Mouse (Mus musculus): ENCODE measurements at regions not wholly inside any gene's neighbourhood (a gene's known extent, or its start where the extent isn't known, plus 50 kb on each side); places are given as distances from the start of the nearest gene placed in this dataset.

DNA sequence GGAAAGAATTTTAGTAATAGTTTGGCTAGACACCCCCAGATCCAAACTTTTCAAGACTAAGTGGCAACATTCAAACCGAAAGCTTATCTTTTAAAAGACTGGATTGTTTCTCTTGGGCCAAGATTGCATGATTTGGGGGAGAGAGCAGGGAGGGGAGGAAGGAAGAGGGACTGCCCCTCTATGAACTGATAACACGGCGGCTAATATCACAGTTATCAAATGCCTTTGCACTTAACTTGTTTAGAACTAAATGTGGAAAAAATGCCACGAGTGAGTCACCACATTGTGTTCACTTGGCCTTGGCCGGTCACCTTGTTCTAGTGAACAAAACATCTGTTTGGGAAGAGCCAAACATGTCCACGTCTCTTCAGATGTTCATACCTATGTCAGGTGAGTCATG is 92.3 kb downstream of the Tes start:
- no peak for DNase-seq (ENCODE audit: low spot score)

DNA sequence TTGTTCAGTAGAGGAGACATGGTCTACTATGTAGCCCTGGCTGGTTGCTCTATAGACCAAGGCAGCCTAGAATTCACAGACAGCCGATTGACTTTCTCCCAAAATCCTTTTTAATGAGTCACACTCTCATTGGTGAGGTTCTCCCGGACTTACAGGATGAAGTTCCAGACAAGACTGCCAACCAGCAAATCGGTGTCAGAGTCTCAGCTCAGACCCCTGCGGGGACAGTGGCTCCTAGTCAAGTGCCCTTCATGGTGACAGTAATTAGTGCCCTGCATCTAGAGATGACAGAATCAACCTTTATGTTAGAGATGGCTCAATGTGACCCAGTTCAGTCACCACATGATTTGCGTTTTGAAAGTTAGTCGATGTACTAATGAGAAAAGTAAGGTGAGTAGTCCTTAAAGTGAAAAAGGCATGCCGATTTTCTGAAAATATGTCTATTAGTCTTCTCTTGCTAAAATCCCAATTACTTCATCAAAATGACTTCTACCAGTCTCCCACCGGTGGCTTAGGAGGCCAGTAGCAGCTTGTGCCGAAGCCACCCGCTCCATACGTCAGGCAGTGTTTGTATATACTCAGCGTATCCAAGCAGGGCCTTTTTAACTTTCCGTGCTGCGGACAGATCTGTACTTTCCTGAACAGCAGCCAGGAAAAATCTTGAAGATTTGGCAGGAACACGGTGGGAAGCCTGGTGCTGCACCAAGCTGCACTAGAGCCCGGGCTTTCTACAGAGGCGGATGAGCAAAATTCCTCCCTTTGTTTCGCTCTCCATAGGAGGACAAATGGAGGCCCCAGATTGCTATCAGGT is 105.2 kb downstream of the Tes start:
- peak; percentile 44 for DNase-seq (ENCODE audit: low spot score)

DNA sequence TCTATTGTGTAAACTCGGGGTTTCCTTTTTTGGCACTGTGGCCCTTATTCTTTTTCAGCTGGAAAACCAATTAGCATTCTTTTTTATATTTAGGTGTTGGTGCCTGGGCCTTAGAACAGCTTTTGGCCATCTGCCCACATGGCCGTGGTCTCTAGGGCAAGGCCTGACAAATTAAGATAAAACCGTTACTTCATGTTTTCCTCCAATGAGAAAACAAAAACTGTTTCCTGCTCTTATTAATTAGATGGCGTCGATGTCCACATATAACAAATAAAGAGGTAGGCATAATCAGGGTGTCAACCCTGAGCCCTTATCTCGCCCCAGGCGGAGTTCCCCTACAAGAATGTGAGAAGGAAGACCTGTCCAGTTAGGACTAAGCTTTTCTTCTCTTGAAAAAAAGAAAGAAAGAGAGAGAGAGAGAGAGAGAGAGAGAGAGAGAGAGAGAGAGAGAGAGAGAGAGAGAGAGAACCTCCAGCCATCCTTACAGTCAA is 105.9 kb downstream of the Tes start:
- DNase-seq (ENCODE audit: low spot score), result no peak

DNA sequence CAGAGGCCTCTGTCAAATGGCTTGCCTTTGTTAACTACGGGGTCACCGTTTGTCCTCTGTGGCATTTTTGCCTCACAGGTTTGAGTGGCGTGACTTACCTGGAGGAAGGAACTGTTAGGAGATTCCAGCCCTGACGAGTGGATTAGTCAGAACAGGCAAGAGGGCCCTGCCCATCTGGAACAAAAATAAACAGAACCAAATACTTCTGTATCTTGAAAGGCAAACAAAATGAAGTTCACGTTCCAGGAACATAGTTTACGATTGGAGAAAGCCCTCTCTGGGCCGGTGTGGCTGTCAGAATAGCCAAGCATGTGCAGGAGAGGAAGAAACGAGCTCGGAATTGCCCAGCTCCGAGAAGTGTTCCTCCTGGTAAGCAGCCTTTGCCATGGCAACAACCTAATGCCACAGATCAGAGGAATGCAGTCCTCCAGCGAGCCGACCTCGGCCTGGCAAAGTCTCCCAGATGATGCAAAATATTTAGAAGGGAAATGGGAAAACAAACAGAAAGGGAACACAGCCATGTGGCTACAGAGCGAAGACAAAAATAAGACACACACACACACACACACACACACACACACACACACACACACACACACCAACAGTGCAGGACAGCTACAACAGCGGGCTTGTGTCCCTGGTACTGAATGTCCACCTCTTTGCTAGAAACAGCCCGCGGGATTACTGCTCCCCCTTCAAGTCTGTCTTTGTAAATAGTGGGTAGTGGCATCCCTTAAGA is 106.5 kb downstream of the Tes start:
- peak; percentile 76 for DNase-seq (ENCODE audit: low spot score)

DNA sequence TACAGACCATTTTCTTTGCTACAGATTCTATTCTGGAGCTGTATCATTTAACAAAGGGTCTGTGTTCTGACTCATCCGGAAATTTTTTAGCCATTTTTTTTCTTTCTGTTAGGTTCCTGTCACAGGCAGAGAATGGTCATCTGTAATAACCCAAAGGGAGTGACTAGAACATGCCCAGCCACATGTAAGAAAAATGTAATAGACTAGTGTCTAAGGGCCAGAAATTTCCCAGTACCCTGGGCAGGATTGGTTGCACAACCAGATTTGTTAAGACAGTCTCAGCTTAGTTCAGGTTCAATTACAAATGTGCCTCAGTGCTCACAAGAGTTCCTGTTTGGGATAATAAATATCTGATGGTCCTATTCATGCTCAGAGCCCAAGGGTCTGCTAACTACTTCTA is 107.1 kb downstream of the Tes start:
- no peak for DNase-seq (ENCODE audit: low spot score)

DNA sequence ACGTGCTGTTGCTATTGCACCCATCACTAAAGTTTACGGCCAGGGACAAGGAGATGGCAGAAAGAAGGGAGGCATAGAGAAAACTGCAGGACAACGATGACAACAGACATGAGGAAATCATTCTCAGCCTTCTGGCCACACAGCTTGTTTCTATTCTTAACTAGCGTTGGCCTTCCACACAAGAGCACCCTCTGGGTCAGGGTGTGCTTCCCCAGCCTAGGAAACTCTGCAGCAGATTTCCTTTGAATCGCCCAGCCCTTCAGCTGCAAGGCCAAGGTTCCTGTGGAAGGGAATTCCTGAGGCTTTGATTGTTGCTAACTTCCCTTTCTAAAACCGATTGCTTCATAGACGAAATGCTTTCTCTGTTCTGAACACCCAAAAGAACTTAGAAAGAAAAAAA is 103.8 kb upstream of the Cav2 start:
- DNase-seq (ENCODE audit: low spot score), result no peak

DNA sequence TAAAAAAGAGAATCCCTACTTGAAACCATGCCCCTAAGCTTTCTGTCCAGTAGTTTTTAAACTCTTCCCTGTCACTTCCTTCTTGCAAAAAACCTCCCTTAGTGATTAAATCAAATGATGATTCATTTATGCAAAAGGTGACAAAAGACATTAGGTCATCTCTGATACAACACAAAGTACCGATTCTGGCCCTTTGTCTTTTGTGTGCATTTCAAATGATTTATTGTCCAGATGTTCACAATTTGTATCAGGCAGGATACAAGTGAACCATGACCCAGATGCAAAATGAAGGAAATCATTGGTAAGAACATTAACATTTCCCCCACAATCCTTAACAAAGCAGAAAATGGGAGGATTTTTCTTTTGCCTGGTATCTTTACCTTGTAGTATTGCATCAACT is 101.5 kb upstream of the Cav2 start:
- DNase-seq (ENCODE audit: low spot score), result peak; percentile 20

DNA sequence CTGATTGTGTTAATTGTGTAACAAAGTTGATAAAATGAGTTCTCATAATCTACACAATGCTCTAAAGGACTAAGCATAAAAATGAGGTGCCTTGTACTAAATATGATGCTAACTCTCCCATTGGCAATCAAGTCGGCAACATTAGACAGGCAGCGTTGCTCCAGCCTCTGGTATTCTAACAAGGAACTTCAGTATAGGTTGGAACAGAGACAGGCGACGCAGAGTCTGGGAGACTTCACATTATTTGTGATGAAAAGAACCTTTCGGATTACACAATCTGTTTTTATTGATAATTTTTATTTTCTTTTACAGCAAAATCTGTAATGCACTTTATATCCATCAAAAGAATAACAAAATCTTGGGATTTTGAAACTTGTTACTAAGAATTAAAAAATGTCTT is 94.4 kb upstream of the Cav2 start:
- no peak for DNase-seq (ENCODE audit: low spot score)

DNA sequence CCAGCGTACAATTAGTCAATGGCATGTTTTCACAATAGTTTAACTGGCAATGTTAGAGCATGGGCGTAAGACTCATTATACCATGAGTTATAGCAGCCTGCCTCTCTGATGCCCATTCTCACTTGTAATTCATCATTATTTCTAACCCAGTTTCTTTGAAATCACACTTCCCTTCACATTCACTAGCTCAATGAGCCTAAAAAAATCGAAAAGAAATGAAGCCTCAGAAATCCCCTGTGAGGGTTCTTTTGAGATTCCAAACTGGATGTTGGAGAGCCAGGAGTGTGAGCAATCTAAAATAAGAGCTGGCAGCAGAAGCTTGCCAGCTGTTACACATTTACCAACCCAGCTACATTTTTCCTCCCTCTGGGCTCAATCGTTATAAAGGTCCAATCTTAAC is 93.9 kb upstream of the Cav2 start:
- no peak for DNase-seq (ENCODE audit: low spot score)

DNA sequence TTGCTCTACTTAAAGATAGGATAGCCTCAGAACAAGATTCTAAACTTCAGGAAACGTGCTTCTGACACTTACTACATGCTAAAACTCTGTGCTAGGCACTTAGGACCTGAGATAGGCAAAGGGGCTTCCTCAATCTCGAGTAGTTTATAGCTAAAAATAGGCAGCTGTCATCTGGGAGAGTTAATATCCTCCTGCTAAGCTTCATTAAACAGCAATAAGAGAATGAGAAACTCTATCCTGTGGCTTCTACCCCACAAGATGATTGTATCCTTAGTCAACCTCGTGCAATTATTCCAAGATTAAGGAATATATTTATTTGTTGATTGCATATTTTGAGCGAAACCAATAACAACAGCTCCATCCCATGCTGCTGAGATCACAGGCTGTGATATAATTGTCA is 85.4 kb upstream of the Cav2 start:
- no peak for DNase-seq (ENCODE audit: low spot score)

DNA sequence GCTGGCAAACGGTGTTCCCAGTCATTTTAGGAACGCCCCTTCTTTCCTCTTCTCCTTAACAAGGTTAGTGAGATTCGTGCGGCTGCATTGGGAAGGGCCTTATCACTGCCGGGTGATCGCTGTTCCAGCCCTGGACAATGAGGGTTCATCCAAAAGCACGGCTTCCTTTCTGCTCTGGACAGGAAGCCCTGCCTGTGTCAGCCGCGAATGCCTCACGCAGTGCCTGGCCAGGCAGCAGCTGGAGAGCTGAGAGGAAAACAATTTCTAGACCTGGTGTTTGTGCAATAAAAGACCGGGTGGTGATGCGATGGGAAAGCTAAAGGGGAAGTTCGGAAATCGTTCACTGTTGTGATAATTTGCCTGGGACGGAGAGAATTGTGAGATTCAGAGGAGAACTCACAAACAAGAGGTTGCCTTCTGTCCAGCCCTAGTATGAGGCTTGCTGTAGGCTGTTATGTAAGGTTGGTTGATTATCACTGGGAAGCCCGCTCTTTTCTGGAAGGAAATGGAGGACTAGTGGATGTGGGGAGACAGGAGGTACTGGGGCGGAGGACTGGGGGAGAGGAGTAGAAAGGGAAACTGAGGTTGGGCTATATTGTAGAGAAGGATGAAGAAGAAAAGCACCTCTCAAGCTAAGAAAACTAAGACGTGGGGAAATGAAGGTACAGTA is 83.1 kb upstream of the Cav2 start:
- no peak for DNase-seq (ENCODE audit: low spot score)

DNA sequence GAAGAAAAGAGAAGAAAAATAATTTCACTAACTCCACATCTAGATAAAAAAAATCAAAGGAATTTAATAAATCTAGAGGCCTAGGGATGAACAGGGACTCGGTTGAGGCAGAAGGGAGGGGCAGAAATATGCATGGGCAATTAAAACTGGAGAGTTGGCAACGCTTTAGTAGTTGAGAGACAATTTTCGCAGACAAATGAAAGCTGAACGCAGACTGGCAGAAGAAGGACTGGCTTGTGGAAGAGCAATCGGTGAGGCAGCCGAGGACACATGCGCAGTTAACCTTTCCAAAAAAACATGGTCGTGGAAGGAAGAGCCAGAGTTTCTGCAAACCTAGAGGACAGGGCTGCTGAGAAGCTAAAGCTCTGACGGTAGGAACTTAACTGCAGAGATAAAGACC is 82.1 kb upstream of the Cav2 start:
- DNase-seq (ENCODE audit: low spot score), result no peak

DNA sequence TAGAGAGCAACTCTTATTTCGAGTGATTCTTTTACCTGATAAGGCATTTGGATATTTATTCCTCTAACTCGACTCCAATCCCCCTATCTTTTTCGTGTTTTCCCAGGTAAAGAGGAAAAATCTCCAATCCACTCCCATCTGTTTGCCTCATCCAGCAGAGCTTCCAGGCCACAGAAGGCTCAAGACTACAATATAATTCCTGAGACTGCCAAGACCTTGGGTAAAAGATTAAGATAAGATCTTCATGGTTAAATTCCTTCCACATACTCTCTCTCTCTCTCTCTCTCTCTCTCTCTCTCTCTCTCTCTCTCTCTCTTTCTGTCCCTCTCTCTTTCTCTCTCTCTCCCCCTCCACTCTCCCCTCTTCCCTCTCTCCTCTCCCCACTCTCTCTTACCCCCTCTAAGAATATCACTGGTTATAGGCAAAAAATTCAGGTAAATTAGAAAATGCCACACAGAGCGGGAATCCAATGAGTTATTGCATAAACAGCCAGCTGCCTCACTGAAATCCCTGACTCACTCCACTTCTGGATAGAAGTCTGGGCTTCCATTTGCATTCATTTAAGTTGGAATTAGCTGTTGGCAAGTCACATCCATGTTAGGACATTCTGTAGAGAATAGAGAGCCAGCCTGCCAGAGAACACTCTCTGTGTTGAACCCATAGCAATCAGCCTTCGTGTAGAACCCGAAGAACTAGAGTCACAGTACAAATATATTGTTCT is 78.9 kb upstream of the Cav2 start:
- no peak for DNase-seq (ENCODE audit: low spot score)

DNA sequence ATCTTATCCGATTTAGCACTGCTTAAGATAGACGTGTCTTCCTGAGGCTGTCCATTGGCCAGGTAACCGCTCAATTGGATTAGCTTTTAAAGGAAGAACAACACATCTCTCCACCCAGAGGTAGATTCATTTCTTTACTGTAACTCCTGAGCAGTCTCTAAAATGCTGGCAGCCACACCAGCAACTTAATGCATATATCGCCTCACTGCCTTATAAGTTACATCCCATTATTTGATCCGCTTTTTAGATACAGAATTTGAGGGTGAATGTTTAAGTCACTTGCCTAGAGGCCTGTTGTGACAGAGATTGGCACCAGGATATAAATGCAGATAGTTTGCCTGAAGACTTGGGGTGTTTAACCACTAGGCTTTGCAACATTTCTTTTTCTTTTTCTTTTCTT is 77.7 kb upstream of the Cav2 start:
- DNase-seq (ENCODE audit: low spot score), result no peak

DNA sequence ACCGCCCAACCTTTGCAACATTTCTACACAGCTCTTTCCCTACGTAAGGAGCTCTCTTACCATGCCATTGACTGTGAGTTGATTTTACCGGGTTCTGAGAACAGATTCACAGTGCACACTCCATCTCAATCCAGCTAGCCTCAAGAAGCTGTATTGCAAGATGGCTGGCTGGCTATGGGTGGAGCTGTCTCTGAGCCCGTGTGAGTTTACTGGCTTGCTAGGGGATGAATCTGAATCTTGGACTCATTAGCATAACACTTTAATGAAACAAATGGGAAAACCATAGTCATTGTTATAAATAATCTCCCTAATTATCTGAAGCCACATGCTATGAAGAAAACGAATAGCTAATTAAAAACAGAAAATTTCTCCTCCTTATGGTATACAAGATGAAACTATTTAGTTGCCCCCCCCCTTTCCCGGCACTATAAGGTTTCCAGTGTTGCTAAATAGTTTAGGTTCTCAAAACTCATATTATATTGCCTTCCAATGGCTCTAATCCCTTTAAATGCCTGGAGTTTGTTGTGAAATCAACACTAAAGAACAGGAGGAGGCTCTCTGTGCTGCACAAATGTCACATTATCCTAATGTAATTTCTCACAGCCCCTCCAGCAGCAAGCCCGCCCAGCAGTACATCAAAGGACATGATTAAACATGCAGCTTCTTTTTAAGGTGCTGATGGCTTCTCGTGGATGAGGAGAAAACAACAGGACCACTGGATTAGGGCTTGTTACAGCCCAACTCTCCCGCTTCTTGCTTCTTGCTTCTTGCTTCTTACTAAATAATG is 76.9 kb upstream of the Cav2 start:
- DNase-seq (ENCODE audit: low spot score), result no peak

DNA sequence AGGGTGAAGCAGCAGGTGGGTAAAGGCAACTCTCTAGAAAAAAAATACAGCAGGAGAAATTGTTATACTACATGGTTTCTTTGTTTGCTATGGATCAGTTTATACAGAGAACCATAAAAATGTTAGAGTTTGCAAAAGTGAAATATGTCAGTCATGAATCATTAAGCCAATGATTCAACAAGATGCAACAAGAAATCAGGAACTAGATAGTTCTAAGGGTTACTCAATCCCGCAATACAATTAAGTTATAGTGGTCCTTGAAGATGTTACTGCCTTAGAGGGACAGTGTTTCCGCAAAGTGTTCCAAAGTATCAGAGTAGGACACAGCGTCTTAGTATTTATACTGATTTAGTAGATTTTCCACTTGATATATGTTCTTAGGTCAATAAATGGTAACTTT is 74.1 kb upstream of the Cav2 start:
- DNase-seq (ENCODE audit: low spot score), result no peak

DNA sequence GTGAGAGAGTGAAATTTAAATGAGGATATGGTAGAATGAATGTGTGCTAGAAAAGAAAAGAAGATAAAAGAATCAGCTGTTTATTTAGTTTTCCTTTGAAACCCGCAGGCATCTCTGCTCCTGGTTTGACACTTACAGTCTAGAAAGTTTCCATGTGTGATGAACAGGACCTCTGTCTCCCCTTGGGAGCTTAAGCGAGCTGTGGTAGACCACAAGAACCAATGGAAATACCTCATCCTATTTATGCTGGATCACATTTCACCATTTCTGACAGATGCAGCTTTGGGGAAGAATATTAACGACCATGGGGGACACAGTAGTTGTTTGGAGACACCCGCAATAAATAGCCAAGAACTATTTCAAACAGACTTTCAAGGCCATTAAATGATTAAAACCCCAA is 71.2 kb upstream of the Cav2 start:
- no peak for DNase-seq (ENCODE audit: low spot score)

DNA sequence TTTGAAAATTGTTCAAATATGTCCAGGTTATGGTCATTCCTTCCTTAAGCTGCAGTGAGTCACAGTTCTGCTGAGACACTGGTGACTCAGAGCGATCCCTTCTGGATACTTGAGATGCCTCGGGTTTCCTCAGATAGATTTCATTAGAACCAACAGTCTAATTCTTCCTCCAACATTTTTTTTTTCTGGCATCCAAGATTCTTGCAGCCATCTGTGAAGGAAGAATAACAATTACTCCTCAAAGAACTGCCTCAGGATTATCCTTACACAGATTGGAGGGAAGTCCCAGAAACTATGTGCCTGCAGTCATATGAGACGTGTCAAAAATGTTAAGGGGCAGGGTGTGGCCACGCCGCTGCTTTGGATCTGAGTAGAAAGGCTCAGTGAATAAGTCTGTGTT is 69.6 kb upstream of the Cav2 start:
- DNase-seq (ENCODE audit: low spot score), result no peak

DNA sequence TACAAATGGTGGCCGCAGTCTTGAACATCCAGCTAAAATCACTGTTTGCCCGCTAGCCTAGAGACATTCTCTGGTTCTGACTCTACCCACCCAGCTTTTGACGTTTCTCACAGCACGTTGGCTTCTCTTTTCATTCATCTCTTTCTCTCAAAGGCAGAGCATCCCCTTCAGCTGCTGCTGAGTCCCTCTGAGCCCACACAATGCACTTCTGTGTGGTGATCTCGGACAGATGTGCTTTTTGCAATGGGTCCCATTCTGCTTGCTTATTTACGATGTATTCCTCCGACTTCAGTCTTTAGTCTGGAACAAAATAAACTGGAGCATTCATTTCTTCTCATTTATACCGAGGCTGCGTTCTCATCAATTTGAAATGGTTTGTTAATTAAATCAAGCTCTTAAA is 66.2 kb upstream of the Cav2 start:
- DNase-seq (ENCODE audit: low spot score), result no peak

DNA sequence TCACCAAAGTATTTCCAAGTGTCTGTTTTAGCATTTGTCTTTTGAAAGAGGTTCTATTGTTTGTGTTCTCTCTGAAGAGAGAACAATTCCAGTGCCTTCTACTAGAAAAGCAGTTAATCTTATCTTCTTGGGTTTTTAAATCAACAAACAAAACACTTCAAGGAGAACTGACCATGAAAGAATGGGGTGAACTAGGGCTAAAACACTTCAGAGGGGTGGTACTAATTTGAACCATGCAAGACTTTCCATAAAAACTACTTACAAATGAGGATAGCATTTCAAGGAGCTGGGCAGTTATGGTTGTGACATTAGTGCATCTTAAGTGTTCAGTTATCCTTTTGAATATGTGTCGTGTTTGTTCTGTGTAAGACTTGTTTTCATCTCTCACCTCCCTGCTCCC is 64.5 kb upstream of the Cav2 start:
- DNase-seq (ENCODE audit: low spot score), result no peak

DNA sequence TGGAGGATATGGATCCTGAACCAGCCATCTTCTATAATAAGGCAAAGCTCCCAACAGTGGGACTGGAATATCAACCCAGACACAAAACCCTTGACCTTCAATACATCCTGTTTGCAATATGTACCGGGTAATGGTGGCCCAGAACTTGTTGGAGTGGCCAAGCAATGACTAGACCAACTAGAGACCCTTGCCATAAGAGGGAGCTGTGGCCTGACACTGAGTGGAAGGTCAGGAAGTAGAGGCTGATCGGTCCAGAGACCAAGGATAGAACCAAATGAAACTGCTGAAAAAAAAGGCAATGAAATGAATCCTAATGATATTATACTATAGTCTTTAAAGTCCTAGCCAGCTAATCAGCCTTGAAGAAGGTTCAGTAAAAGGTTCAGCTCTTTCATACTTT is 57.2 kb upstream of the Cav2 start:
- no peak for DNase-seq (ENCODE audit: low spot score)

DNA sequence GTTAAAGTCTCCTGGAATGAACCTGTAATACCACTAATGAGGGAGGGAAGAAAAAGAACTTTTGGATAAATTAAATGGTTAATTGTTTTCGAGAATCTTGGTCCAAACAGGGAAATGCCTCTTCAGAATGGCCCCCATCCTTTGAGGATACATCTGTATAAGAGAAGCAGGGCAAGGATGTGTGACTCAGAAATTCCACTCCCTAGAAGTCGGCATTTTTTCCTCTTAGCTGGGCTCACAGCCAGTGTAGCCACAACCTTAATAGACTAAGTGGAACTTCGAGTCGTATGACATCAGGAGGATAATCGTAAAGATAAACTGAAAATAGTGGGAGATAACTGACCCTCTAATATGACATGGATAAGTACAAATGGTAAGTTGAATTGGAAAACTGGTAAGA is 56.1 kb upstream of the Cav2 start:
- no peak for DNase-seq (ENCODE audit: low spot score)

All from embryo, embryonic 10.5 days (tissue).